Mouse (Mus musculus) olfactory bulb, adult 2 months (tissue): ENCODE measurements around the gene Mrps27. TPM values are rescaled to one million over a fixed set of nuclear protein-coding genes. Genes with fewer than 3 reads are reported as not detected.
A peak's percentile ranks its signal among the peaks of the same experiment; 100 is the strongest.

Source experiments
- H3K27ac ChIP-seq: fragments of 200-500 bp; 2 replicates; pipeline ENCODE4 v1.5.1; 2012; ENCODE audit warnings: low read depth, low read length; ENCODE audit not compliant: insufficient read depth
- H3K4me1 ChIP-seq: fragments of 200-500 bp; 2 replicates; pipeline ENCODE4 v1.6.1; 2012; ENCODE audit warnings: low read length; ENCODE audit not compliant: control insufficient read depth, insufficient read depth
- H3K4me3 ChIP-seq: fragments of 200-500 bp; 2 replicates; pipeline ENCODE4 v1.5.1; 2012; ENCODE audit warnings: mild to moderate bottlenecking, low read depth, low read length, moderate library complexity; ENCODE audit not compliant: insufficient read depth
- CTCF ChIP-seq: fragments of 200-500 bp; IDR thresholded peaks from 2 replicates; pipeline ENCODE4 v1.5.1; 2012; ENCODE audit warnings: low read depth, mild to moderate bottlenecking, low read length, moderate library complexity; ENCODE audit not compliant: insufficient read depth
- POLR2A ChIP-seq: fragments of 200-500 bp; IDR thresholded peaks from 2 replicates; pipeline ENCODE4 v1.6.1; 2012; ENCODE audit warnings: mild to moderate bottlenecking, low read depth, low read length, moderate library complexity; ENCODE audit not compliant: insufficient read depth
- WGBS: fragments of 180-500 bp; shearing (Covaris S2); methylation state at CpG from one replicate; pipeline ENCODE4 v1.1.7; 2018; 5-methylcytosine and 5-hydroxymethylcytosine counted together
- polyA plus RNA-seq: library from polyadenylated mRNA; stranded (reverse); fragments of >200 nt; gene quantifications from 2 replicates; pipeline ENCODE4 v1.2.4, GENCODE M21; 2012; ENCODE audit warnings: low replicate concordance; ENCODE audit not compliant: missing spikeins, insufficient read depth, insufficient read length

The Mrps27 gene
- polyA plus RNA-seq, 1 experiment, result not detected

GRCm38 (mm10) chr13:99356428-99357265, 12.1 kb downstream of the Mrps27 start:
- Histone ChIP-seq H3K4me3 (no peak overlapping the region), H3K4me1 (0 out of 2 replicates have a peak, but pooled peaks cover 2% of the 10 kb centered on the region), H3K27ac (no peak overlapping the region)
- 53% methylated on average over 9 of the region's 9 CpGs for WGBS
- TF ChIP-seq POLR2A (no peak), CTCF (no peak)

- whole genome bisulfite sequencing, result 90% methylated on average over 14 of the region's 14 CpGs
- TF ChIP-seq CTCF (no peak), POLR2A (no peak)
- Histone ChIP-seq H3K4me1 (0 out of 2 replicates have a peak, but pooled peaks cover 2% of the 10 kb centered on the region), H3K4me3 (no peak overlapping the region), H3K27ac (no peak overlapping the region)
Observed at GRCm38 (mm10) chr13:99358921-99359320, 14.3 kb downstream of the Mrps27 start.

- WGBS, result 62% methylated on average over 4 of the region's 4 CpGs
- no peak overlapping the region for H3K4me3 ChIP-seq
- TF ChIP-seq POLR2A (no peak), CTCF (no peak)
- no peak overlapping the region for H3K27ac ChIP-seq
- H3K4me1 ChIP-seq, result peaks cover 9% of the 10 kb centered on the region
Observed at GRCm38 (mm10) chr13:99363866-99364265, 19.3 kb downstream of the Mrps27 start.

- Histone ChIP-seq H3K27ac (peak overlapping the region; percentile 38; the same call in 1 of the 2 replicates), H3K4me1 (peaks cover 7% of the 10 kb centered on the region), H3K4me3 (no peak overlapping the region)
- no peak for TF ChIP-seq POLR2A
- no peak for TF ChIP-seq CTCF
- 59% methylated on average over 5 of the region's 5 CpGs for WGBS
Observed at GRCm38 (mm10) chr13:99366422-99367175, 22.0 kb downstream of the Mrps27 start.

- Histone ChIP-seq H3K27ac (peak overlapping the region; percentile 40; the same call in 1 of the 2 replicates), H3K4me1 (peaks cover 7% of the 10 kb centered on the region), H3K4me3 (no peak overlapping the region)
- 80% methylated on average over 12 of the region's 12 CpGs for WGBS
- TF ChIP-seq CTCF, result no peak
- no peak for TF ChIP-seq POLR2A
Observed at GRCm38 (mm10) chr13:99367554-99368174, 23.1 kb downstream of the Mrps27 start.

GRCm38 (mm10) chr13:99369103-99369502, 24.5 kb downstream of the Mrps27 start:
- TF ChIP-seq CTCF, result no peak
- no peak for TF ChIP-seq POLR2A
- WGBS, result 75% methylated on average over 12 of the region's 12 CpGs
- Histone ChIP-seq H3K27ac (no peak overlapping the region), H3K4me1 (peaks cover 7% of the 10 kb centered on the region), H3K4me3 (no peak overlapping the region)

GRCm38 (mm10) chr13:99371285-99371684, 26.7 kb downstream of the Mrps27 start:
- WGBS, result 92% methylated on average over 5 of the region's 5 CpGs
- peaks cover 7% of the 10 kb centered on the region for H3K4me1 ChIP-seq
- TF ChIP-seq POLR2A, result no peak
- TF ChIP-seq CTCF, result no peak
- no peak overlapping the region for H3K27ac ChIP-seq
- H3K4me3 ChIP-seq, result no peak overlapping the region

GRCm38 (mm10) chr13:99373684-99374083, 29.1 kb downstream of the Mrps27 start:
- peaks cover 2% of the 10 kb centered on the region; the same call in 1 of the 2 replicates for H3K4me1 ChIP-seq
- no peak overlapping the region for H3K27ac ChIP-seq
- 80% methylated on average over 7 of the region's 7 CpGs for WGBS
- H3K4me3 ChIP-seq, result no peak overlapping the region
- TF ChIP-seq CTCF (no peak), POLR2A (no peak)

- 88% methylated on average over 4 of the region's 4 CpGs for WGBS
- Histone ChIP-seq H3K4me3 (no peak overlapping the region), H3K4me1 (peaks cover 2% of the 10 kb centered on the region; the same call in 1 of the 2 replicates), H3K27ac (no peak overlapping the region)
- TF ChIP-seq POLR2A, result no peak
- no peak for TF ChIP-seq CTCF
Observed at GRCm38 (mm10) chr13:99374191-99374590, 29.6 kb downstream of the Mrps27 start.
